Mouse (Mus musculus): ENCODE data around the gene Adprhl2. TPM values are rescaled to one million over a fixed set of nuclear protein-coding genes. Genes with fewer than 3 reads are reported as not detected.

The Adprhl2 gene
- polyA plus RNA-seq, 1 experiment from 2014 or later: 55.4 TPM

- Histone ChIP-seq H3K4me3 (replicated peaks) (no peak overlapping the region), H3K36me3 (no peaks in the 10 kb centered on the region), H3K4me2 (replicated peaks) (no peak overlapping the region), H3K27ac (no peak overlapping the region), H3K4me1 (replicated peaks) (peaks cover 12% of the 10 kb centered on the region), H3K9me3 (no peaks in the 10 kb centered on the region), H3K27me3 (replicated peaks) (peaks cover 37% of the 10 kb centered on the region), H3K9ac (no peak overlapping the region)
- 65% methylated on average over 4 of the region's 4 CpGs for WGBS
- ATAC-seq: no peak
Measured at GRCm38 (mm10) chr4:126303877-126304276, 17.6 kb downstream of the Adprhl2 start.

GRCm38 (mm10) chr4:126301584-126302309 is 19.8 kb downstream of the Adprhl2 start:
- Histone ChIP-seq H3K36me3 (no peaks in the 10 kb centered on the region), H3K27ac (no peak overlapping the region), H3K4me1 (replicated peaks) (peaks cover 19% of the 10 kb centered on the region), H3K9ac (0 out of 2 replicates have a peak overlapping the region, but pooled peaks have one; percentile 33), H3K9me3 (no peaks in the 10 kb centered on the region), H3K27me3 (replicated peaks) (peaks cover 51% of the 10 kb centered on the region), H3K4me3 (replicated peaks) (peak overlapping the region; percentile 40), H3K4me2 (replicated peaks) (peak overlapping the region; percentile 83)
- WGBS: 12% methylated on average over 27 of the region's 27 CpGs
- ATAC-seq: no peak

GRCm38 (mm10) chr4:126300916-126301583 is 20.5 kb downstream of the Adprhl2 start:
- H3K4me1 ChIP-seq (replicated peaks): peaks cover 23% of the 10 kb centered on the region
- peak overlapping the region; percentile 40 for H3K4me3 ChIP-seq (replicated peaks)
- ATAC-seq: peak; percentile 61
- H3K9ac ChIP-seq: peak overlapping the region; percentile 33
- under 1% methylated on average over 50 of the region's 50 CpGs for WGBS
- H3K27me3 ChIP-seq (replicated peaks): peaks cover 55% of the 10 kb centered on the region
- no peaks in the 10 kb centered on the region for H3K36me3 ChIP-seq
- H3K9me3 ChIP-seq: no peaks in the 10 kb centered on the region
- H3K27ac ChIP-seq: no peak overlapping the region
- peak overlapping the region; percentile 83 for H3K4me2 ChIP-seq (replicated peaks)

DNA sequence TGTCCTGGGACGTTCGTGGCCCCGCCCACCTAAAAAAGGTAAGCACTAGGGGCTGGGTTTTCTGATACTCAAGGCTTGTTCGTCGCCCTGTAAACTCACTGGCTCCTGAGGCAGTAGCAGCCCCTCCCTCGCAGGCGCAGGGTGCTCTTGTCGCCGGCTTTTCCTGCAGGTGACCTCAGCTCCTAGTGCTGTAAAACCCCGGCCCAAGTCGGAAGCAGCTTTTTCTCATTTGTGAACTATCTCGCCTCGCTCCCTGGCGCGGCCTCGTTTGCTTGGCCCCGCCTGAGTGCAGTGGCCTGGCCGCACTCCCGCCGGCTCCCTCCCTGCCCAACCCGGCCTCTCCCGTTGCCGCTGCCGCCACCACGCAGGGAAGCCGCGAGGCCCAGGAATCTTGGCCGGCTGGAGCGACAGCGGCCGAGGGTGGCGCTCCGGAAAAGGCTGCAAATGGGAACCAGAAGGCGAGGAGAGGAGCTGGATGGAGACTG is 24.8 kb downstream of the Adprhl2 start:
- H3K27me3 ChIP-seq (replicated peaks): peaks cover 45% of the 10 kb centered on the region
- H3K36me3 ChIP-seq: no peaks in the 10 kb centered on the region
- peak overlapping the region; percentile 71 for H3K4me2 ChIP-seq (replicated peaks)
- H3K9me3 ChIP-seq: no peaks in the 10 kb centered on the region
- H3K4me1 ChIP-seq (replicated peaks): peaks cover 23% of the 10 kb centered on the region
- ATAC-seq: peak; percentile 74
- peak overlapping the region; percentile 22 for H3K4me3 ChIP-seq (replicated peaks)
- WGBS: 1% methylated on average over 34 of the region's 34 CpGs
- peak overlapping the region; percentile 33 for H3K9ac ChIP-seq
- H3K27ac ChIP-seq: 0 out of 2 replicates have a peak overlapping the region, but pooled peaks have one; percentile 24

GRCm38 (mm10) chr4:126295937-126296336 is 25.6 kb downstream of the Adprhl2 start:
- H3K27me3 ChIP-seq (replicated peaks): peaks cover 38% of the 10 kb centered on the region
- H3K4me3 ChIP-seq (replicated peaks): no peak overlapping the region
- WGBS: 54% methylated on average over 4 of the region's 4 CpGs
- H3K4me2 ChIP-seq (replicated peaks): peak overlapping the region; percentile 71; the same call in 1 of the 2 replicates
- no peak overlapping the region for H3K27ac ChIP-seq
- H3K9me3 ChIP-seq: no peaks in the 10 kb centered on the region
- H3K4me1 ChIP-seq (replicated peaks): peaks cover 20% of the 10 kb centered on the region
- ATAC-seq: no peak
- H3K36me3 ChIP-seq: no peaks in the 10 kb centered on the region
- no peak overlapping the region for H3K9ac ChIP-seq

DNA sequence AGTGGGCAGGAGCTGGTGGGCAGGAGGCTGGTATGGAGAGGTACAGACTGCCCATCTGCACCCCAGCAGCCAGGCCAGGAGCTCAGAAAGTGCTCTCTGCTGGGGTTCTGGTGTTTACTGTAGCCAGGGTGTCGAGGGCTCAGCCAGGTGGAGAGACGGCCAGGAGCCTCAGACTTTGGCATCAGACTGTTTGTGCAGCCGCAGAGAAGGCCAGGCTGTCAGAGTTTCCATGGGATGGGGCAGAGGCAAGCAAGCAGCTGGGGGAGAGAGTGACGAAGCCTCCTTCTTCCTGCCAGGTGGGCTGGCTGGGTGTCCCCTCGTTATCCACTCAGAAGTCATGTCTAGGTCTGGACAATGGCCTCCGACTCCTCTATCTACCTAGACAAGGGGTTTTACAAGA is 26.4 kb downstream of the Adprhl2 start:
- H3K9me3 ChIP-seq: no peaks in the 10 kb centered on the region
- no peak overlapping the region for H3K27ac ChIP-seq
- H3K4me1 ChIP-seq (replicated peaks): peaks cover 16% of the 10 kb centered on the region
- peaks cover 31% of the 10 kb centered on the region for H3K27me3 ChIP-seq (replicated peaks)
- no peak overlapping the region for H3K4me3 ChIP-seq (replicated peaks)
- H3K36me3 ChIP-seq: no peaks in the 10 kb centered on the region
- WGBS: 64% methylated on average over 6 of the region's 6 CpGs
- no peak overlapping the region for H3K4me2 ChIP-seq (replicated peaks)
- no peak for ATAC-seq
- H3K9ac ChIP-seq: no peak overlapping the region

DNA sequence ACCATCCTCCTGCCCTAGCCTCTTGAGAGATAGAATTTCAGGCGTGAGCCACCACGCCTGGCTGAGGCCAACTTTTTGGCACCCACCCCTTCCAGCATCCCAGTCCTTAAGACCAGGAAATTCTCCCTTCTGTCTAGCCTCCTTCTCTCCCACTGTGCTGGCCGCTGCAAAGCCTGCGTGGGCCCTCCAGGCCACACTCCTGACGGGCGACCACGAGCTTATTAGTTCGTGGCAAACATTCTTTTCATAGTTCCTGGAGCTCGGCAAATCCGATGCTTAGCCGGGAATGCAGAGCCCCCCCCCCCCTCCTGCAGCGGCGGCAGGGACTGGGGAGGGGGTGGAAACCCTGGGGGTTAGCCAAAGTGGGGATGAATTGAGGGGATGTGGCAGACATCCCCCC is 30.3 kb downstream of the Adprhl2 start:
- Histone ChIP-seq H3K4me3 (replicated peaks) (no peak overlapping the region), H3K9ac (no peak overlapping the region), H3K4me1 (replicated peaks) (peaks cover 16% of the 10 kb centered on the region; the same call in 1 of the 2 replicates), H3K27me3 (replicated peaks) (peaks cover 30% of the 10 kb centered on the region), H3K36me3 (no peaks in the 10 kb centered on the region), H3K9me3 (no peaks in the 10 kb centered on the region), H3K27ac (no peak overlapping the region), H3K4me2 (replicated peaks) (no peak overlapping the region)
- no peak for ATAC-seq
- WGBS: 16% methylated on average over 13 of the region's 13 CpGs

DNA sequence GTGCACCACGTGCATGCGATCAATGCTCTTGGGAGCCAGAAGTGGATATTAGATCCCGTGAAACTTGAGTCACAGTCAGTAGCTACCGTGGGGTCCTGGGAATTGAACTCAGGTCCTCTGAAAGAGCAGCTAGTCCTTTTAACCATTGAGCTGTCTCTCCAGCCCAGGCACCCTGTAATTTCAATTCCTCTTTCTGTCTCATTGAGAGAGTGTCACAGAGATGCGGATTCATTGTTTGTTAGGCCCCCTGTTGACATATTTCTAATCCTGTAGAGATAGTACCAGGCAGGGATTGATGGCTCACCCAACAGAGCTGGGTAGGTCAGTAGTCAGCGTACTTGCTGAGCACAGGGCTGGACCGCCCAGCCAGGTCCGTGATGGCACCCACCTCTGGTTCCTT is 31.2 kb downstream of the Adprhl2 start:
- no peaks in the 10 kb centered on the region for H3K36me3 ChIP-seq
- H3K9me3 ChIP-seq: no peaks in the 10 kb centered on the region
- no peak overlapping the region for H3K27ac ChIP-seq
- WGBS: 83% methylated on average over 8 of the region's 8 CpGs
- peaks cover 34% of the 10 kb centered on the region for H3K27me3 ChIP-seq (replicated peaks)
- H3K4me3 ChIP-seq (replicated peaks): no peak overlapping the region
- no peak overlapping the region for H3K4me2 ChIP-seq (replicated peaks)
- ATAC-seq: no peak
- no peak overlapping the region for H3K9ac ChIP-seq
- H3K4me1 ChIP-seq (replicated peaks): peaks cover 18% of the 10 kb centered on the region; the same call in 1 of the 2 replicates

- 45% methylated on average over 17 of the region's 17 CpGs for WGBS
- peaks cover 18% of the 10 kb centered on the region; the same call in 1 of the 2 replicates for H3K4me1 ChIP-seq (replicated peaks)
- no peak overlapping the region for H3K9ac ChIP-seq
- peak; percentile 23; the same call in 1 of the 2 replicates for ATAC-seq
- H3K9me3 ChIP-seq: no peaks in the 10 kb centered on the region
- H3K36me3 ChIP-seq: no peaks in the 10 kb centered on the region
- H3K4me3 ChIP-seq (replicated peaks): no peak overlapping the region
- peaks cover 29% of the 10 kb centered on the region for H3K27me3 ChIP-seq (replicated peaks)
- H3K4me2 ChIP-seq (replicated peaks): peak overlapping the region; percentile 87
- no peak overlapping the region for H3K27ac ChIP-seq
Measured at GRCm38 (mm10) chr4:126288085-126288666, 33.3 kb downstream of the Adprhl2 start.

GRCm38 (mm10) chr4:126287302-126287995 is 34.1 kb downstream of the Adprhl2 start:
- peak overlapping the region; percentile 87 for H3K4me2 ChIP-seq (replicated peaks)
- H3K27me3 ChIP-seq (replicated peaks): peaks cover 29% of the 10 kb centered on the region

DNA sequence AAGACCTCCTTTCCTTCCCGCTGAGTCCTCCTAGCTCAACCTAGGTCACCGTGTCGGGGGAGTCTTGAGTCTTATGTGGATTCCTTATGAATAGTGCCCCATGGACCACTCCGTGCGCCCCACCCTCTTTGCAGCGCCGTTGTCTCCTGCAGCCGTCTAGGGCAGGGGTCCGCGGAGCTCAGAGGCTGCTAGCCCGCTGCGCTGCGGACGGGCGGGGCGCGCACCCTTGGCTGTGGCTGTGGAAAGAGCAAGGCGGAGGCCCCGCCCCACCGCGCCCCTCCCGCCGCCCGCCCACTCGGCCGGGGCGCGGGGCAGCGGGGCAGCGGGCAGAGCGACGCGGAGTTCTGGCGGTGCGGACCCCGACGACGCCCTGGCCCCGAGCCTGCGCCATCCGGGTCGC is 35.0 kb downstream of the Adprhl2 start, which contains the start of gene Col8a2:
Col8a2 (plus strand) TSS at position 302 of the 400 bp plus-strand sequence.
- Histone ChIP-seq H3K27ac (peak within 1 kb of the TSS; percentile 36), H3K36me3 (no peaks in the 10 kb centered on the region), H3K4me2 (replicated peaks) (peak within 1 kb of the TSS; percentile 87), H3K9me3 (no peaks in the 10 kb centered on the region), H3K4me3 (replicated peaks) (peak within 1 kb of the TSS; percentile 49), H3K27me3 (replicated peaks) (peaks cover 29% of the 10 kb centered on the region), H3K9ac (peak within 1 kb of the TSS; percentile 51), H3K4me1 (replicated peaks) (peaks cover 18% of the 10 kb centered on the region; the same call in 1 of the 2 replicates)
- peak; percentile 73 for ATAC-seq
- 2% methylated on average over 42 of the region's 42 CpGs for WGBS

More at GRCm38 (mm10) chr4:126287302-126287995, 34.1 kb downstream of the Adprhl2 start:
- H3K9me3 ChIP-seq: no peaks in the 10 kb centered on the region
- H3K4me1 ChIP-seq (replicated peaks): peaks cover 18% of the 10 kb centered on the region; the same call in 1 of the 2 replicates
- H3K4me3 ChIP-seq (replicated peaks): 0 out of 2 replicates have a peak overlapping the region, but pooled peaks have one; percentile 49
- H3K9ac ChIP-seq: no peak overlapping the region
- 27% methylated on average over 11 of the region's 11 CpGs for WGBS
- H3K36me3 ChIP-seq: no peaks in the 10 kb centered on the region
- ATAC-seq: peak; percentile 18; the same call in 1 of the 2 replicates
- H3K27ac ChIP-seq: peak overlapping the region; percentile 36; the same call in 1 of the 2 replicates

Measured in intestine, embryonic 15.5 days (tissue).